Mouse (Mus musculus): ENCODE data around the gene Plek2.

GRCm38 (mm10) chr12:78904499-78904898, 2.3 kb downstream of the Plek2 start:
- TF ChIP-seq POLR2A (IDR thresholded peaks at IDR 0.05; ENCODE audit: borderline replicate concordance, control insufficient read depth, low read depth, low read length) (no peak), CTCF (IDR thresholded peaks at IDR 0.05; ENCODE audit: control insufficient read depth, insufficient read depth, low read length) (no peak)

Data from bone marrow, adult 2 months (tissue).